Mouse (Mus musculus) liver, postnatal 0 days (tissue): ENCODE data around the gene Ppp1r9b.

Experiments
- CTCF ChIP-seq: sonication (generic); IDR thresholded peaks from 2 replicates; pipeline ENCODE4 v1.5.1; 2016; ENCODE audit warnings: antibody characterized with exemption, low read depth
- EP300 ChIP-seq: IDR thresholded peaks from 2 replicates; pipeline ENCODE4 v1.6.1; 2016; ENCODE audit warnings: antibody characterized with exemption, low read depth, mild to moderate bottlenecking

DNA sequence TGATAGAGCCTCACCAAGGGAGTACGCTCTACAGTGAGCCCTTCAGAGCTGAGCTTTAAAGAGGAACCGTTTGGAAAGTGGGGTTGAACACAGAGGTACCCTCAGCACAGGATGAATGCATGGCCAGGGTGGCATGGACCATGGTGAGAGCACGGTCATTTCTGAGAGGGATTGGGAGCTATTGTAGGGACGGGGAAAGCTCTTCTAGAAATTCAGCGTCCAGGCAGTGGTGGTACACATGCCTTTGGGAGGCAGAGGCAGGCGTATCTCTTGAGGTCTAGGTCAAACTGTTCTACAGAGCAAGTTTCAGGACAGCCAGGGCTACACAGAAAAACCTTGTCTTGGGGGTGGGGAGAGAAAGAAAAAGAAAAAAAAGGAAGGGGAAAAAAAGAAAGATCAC, 6.1 kb downstream of the Ppp1r9b start:
- TF ChIP-seq CTCF (no peak), EP300 (no peak)
